Mouse (Mus musculus) cerebellum, adult 2 months (tissue): ENCODE results near the gene Cadm4.

ENCODE experiments used
- CTCF ChIP-seq: fragments of 200-500 bp; IDR thresholded peaks from 2 replicates; pipeline ENCODE4 v1.5.1; 2011; ENCODE audit warnings: low read depth, mild to moderate bottlenecking, control low read depth, low read length, moderate library complexity, borderline replicate concordance; ENCODE audit not compliant: insufficient read depth
- POLR2A ChIP-seq: fragments of 200-500 bp; IDR thresholded peaks from 2 replicates; pipeline ENCODE4 v1.6.1; 2011; ENCODE audit warnings: low read length, control low read depth, borderline replicate concordance; ENCODE audit not compliant: insufficient read depth

- TF ChIP-seq POLR2A (no peak), CTCF (no peak)
Observed at GRCm38 (mm10) chr7:24504004-24504403, 22.2 kb downstream of the Cadm4 start.
